Mouse (Mus musculus): ENCODE measurements around the gene Trp53tg5. TPM values are rescaled to one million over a fixed set of nuclear protein-coding genes. Genes with fewer than 3 reads are reported as not detected.

The Trp53tg5 gene
- total and polyA plus RNA-seq, 3 experiments, result not detected

GRCm38 (mm10) chr2:164439001-164439421 is 34.5 kb downstream of the Trp53tg5 start:
- Histone ChIP-seq H3K4me3 (replicated peaks in 1 of 3; ENCODE audit: low read depth in 2 of 3, low read length in 2 of 3, poor library complexity in 1 of 3) (no peak overlapping the region), H3K4me2 (ENCODE audit: insufficient read depth, low read depth, poor library complexity, severe bottlenecking) (no peak overlapping the region), H3K27me3 (replicated peaks) (peaks cover 2% of the 10 kb centered on the region), H3K79me2 (replicated peaks; ENCODE audit: control insufficient read depth, extremely low read depth, insufficient read depth, poor library complexity, severe bottlenecking) (peaks cover 49% of the 10 kb centered on the region), H3K4me1 (ENCODE audit: control insufficient read depth in 1 of 2, insufficient read depth in 2 of 2) (peaks cover 36 to 82% of the 10 kb centered on the region in 2 experiments), H3K27ac (ENCODE audit: insufficient read depth, low read depth) (no peak overlapping the region), H3K9ac (ENCODE audit: insufficient read depth, low read depth) (no peak overlapping the region), H3K9me3 (replicated peaks; ENCODE audit: low read length) (no peaks in the 10 kb centered on the region), H3K36me3 (replicated peaks in 1 of 2; ENCODE audit: control insufficient read depth in 1 of 2, insufficient read depth in 1 of 2, low read length in 1 of 2) (peaks cover 0 to 29% of the 10 kb centered on the region in 2 experiments)
- dilution Hi-C loops (cut with MboI; ENCODE audit: extremely low pct_ligation_motif_present, extremely low pct_unique_long_range_greater_than_20kb, low sequenced_read_pairs) (no loop called here), in situ Hi-C loops (cut with MboI; ENCODE audit: low pct_ligation_motif_present, low pct_unique_long_range_greater_than_20kb, low sequenced_read_pairs) (no loop called here)
- DNase-seq (ENCODE audit: extremely low read depth), result no peak
- TF ChIP-seq RAD21 (IDR thresholded peaks at IDR 0.05; ENCODE audit: low read depth, low read length) (no peak), SMC3 (IDR thresholded peaks at IDR 0.05; ENCODE audit: low read depth, low read length) (no peak), TCF12 (IDR thresholded peaks at IDR 0.05; ENCODE audit: low read depth, low read length) (no peak), CHD1 (IDR thresholded peaks at IDR 0.05; ENCODE audit: low read depth, low read length) (no peak), MAFK (IDR thresholded peaks at IDR 0.05; ENCODE audit: insufficient replicate concordance, low read length) (no peak), USF1 (IDR thresholded peaks at IDR 0.05; ENCODE audit: low read depth, low read length) (no peak), MEF2A (IDR thresholded peaks at IDR 0.05; ENCODE audit: borderline replicate concordance, low read depth, low read length) (no peak), JUN (IDR thresholded peaks at IDR 0.05; ENCODE audit: insufficient read depth, low read depth, low read length) (no peak), ZKSCAN1 (IDR thresholded peaks at IDR 0.05; ENCODE audit: borderline replicate concordance, low read depth, low read length) (no peak), GABPA (IDR thresholded peaks at IDR 0.05; ENCODE audit: insufficient replicate concordance, low read depth, low read length) (no peak), ETS1 (conservative IDR thresholded peaks at IDR 0.05; ENCODE audit: low read depth, low read length) (no peak), RCOR1 (conservative IDR thresholded peaks at IDR 0.05; ENCODE audit: low read depth, low read length) (no peak), HCFC1 (IDR thresholded peaks at IDR 0.05; ENCODE audit: low read depth, low read length) (no peak), TBP (conservative IDR thresholded peaks at IDR 0.05; ENCODE audit: low read depth, low read length) (no peak), ZNF384 (IDR thresholded peaks at IDR 0.05; ENCODE audit: low read depth, low read length) (no peak), NELFE (IDR thresholded peaks at IDR 0.05; ENCODE audit: low read depth, low read length) (no peak), ELF1 (IDR thresholded peaks at IDR 0.05; ENCODE audit: low read depth, low read length) (no peak), E2F4 (IDR thresholded peaks at IDR 0.05; ENCODE audit: insufficient replicate concordance, low read depth, low read length) (no peak)

DNA sequence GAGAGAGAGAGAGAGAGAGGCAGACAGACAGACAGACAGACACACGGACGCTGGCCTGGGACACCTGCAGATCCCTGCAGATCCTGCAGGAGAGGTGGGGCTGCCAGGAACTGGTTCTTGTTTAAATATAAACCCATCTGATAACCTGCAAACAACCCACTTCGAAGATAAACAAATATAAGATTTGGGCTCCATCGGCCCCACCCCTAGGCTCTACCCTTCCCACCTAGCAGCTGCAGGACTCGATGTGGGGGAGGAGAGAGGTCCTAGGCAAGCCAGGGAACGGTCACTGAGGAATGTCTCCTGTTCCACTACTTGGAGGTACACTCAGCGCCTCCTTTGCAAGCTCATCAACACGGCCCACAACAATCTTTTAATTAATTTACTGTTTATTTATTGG is 35.3 kb downstream of the Trp53tg5 start:
- no peaks in the 10 kb centered on the region for H3K9me3 ChIP-seq (replicated peaks; ENCODE audit: low read length)
- no peaks in the 10 kb centered on the region for H3K27me3 ChIP-seq (replicated peaks)
- in situ Hi-C loops (cut with MboI; ENCODE audit: low pct_ligation_motif_present, low pct_unique_long_range_greater_than_20kb, low sequenced_read_pairs), result no loop called here
- H3K79me2 ChIP-seq (replicated peaks; ENCODE audit: control insufficient read depth, extremely low read depth, insufficient read depth, poor library complexity, severe bottlenecking), result peaks cover 56% of the 10 kb centered on the region
- TF ChIP-seq SIN3A (IDR thresholded peaks at IDR 0.05; ENCODE audit: low read length) (no peak), EP300 (IDR thresholded peaks at IDR 0.05; ENCODE audit: low read length) (no peak), IRF4 (IDR thresholded peaks at IDR 0.05; ENCODE audit: low read depth, low read length) (no peak), ZKSCAN1 (IDR thresholded peaks at IDR 0.05; ENCODE audit: borderline replicate concordance, low read depth, low read length) (no peak), POLR2A (IDR thresholded peaks at IDR 0.05; ENCODE audit: low read depth, low read length) (no peak), JUN (IDR thresholded peaks at IDR 0.05; ENCODE audit: insufficient read depth, low read depth, low read length) (no peak), E2F4 (IDR thresholded peaks at IDR 0.05; ENCODE audit: insufficient replicate concordance, low read depth, low read length) (no peak), KAT2A (IDR thresholded peaks at IDR 0.05; ENCODE audit: insufficient replicate concordance, low read length) (no peak), MEF2A (IDR thresholded peaks at IDR 0.05; ENCODE audit: borderline replicate concordance, low read depth, low read length) (no peak)
- dilution Hi-C loops (cut with MboI; ENCODE audit: extremely low pct_ligation_motif_present, extremely low pct_unique_long_range_greater_than_20kb, low sequenced_read_pairs), result no loop called here
- no peak for DNase-seq (ENCODE audit: extremely low read depth)
- no peak overlapping the region for H3K9ac ChIP-seq (ENCODE audit: insufficient read depth, low read depth)
- peaks cover 0 to 36% of the 10 kb centered on the region in 2 experiments for H3K36me3 ChIP-seq (replicated peaks in 1 of 2; ENCODE audit: control insufficient read depth in 1 of 2, insufficient read depth in 1 of 2, low read length in 1 of 2)
- no peak overlapping the region for H3K4me2 ChIP-seq (ENCODE audit: insufficient read depth, low read depth, poor library complexity, severe bottlenecking)
- H3K27ac ChIP-seq (ENCODE audit: insufficient read depth, low read depth), result no peak overlapping the region
- H3K4me1 ChIP-seq (ENCODE audit: control insufficient read depth in 1 of 2, insufficient read depth in 2 of 2), result peaks cover 28 to 74% of the 10 kb centered on the region in 2 experiments
- no peak overlapping the region for H3K4me3 ChIP-seq (replicated peaks in 1 of 3; ENCODE audit: low read depth in 2 of 3, low read length in 2 of 3, poor library complexity in 1 of 3)

Data from CH12.LX (cell line).